Mouse (Mus musculus) heart, embryonic 10.5 days (tissue): ENCODE data around the gene Map2k6. TPM values are rescaled to one million over a fixed set of nuclear protein-coding genes. Genes with fewer than 3 reads are reported as not detected.

Experiments
- DNase-seq: peaks from one replicate; pipeline ENCODE4 v3.0.0-alpha.2; 2017; ENCODE audit warnings: low spot score
- H3K27ac ChIP-seq: fragments of 300-500 bp; sonication (generic); 2 replicates; pipeline ENCODE4 v1.5.1; 2016; ENCODE audit warnings: mild to moderate bottlenecking
- H3K27me3 ChIP-seq: fragments of 300-500 bp; sonication (generic); 2 replicates; pipeline ENCODE4 v1.6.1; 2016; ENCODE audit warnings: mild to moderate bottlenecking; ENCODE audit not compliant: poor library complexity, insufficient read depth, severe bottlenecking
- H3K36me3 ChIP-seq: fragments of 300-500 bp; sonication (generic); 2 replicates; pipeline ENCODE4 v1.6.1; 2016; ENCODE audit warnings: mild to moderate bottlenecking, moderate library complexity
- H3K4me1 ChIP-seq: fragments of 300-500 bp; sonication (generic); 2 replicates; pipeline ENCODE4 v1.6.1; 2016; ENCODE audit warnings: mild to moderate bottlenecking
- H3K4me3 ChIP-seq: fragments of 300-500 bp; sonication (generic); 2 replicates; pipeline ENCODE4 v1.5.1; 2016; ENCODE audit warnings: mild to moderate bottlenecking, moderate library complexity
- H3K9me3 ChIP-seq: fragments of 300-500 bp; sonication (generic); 2 replicates; pipeline ENCODE4 v1.6.1; 2016; ENCODE audit warnings: mild to moderate bottlenecking, moderate library complexity
- WGBS: fragments of 180-500 bp; shearing (Covaris S2); methylation state at CpG from one replicate; pipeline ENCODE4 v1.1.7; 2016; 5-methylcytosine and 5-hydroxymethylcytosine counted together
- polyA plus RNA-seq: library from polyadenylated mRNA; unstranded; fragments of >200 nt; fragmentation: Nextera tagmentation; extraction: Ambion mirVana; gene quantifications from 2 replicates; pipeline ENCODE4 v1.2.1, GENCODE M21; 2016

Gene Map2k6
- polyA plus RNA-seq, 1 experiment from 2014 or later, result 22.5 TPM

DNA sequence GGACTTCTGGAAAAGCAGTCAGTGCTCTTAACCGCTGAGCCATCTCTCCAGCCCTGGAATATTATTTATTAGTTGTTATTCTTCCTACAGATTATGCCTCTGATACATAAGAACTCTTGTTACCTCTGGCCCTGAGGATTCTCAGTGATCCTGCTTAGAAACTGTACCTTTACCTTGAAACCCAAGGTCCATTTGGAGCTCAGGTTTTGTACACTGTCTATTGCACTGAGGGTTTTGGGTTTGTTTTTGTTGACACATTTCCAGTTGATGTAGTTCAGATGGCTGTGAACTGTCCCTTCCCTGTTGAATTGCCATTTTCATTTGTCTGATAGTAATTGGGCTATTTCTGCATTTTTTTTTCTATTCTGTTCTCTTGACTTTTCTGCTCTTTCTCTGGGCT is 85.5 kb downstream of the Map2k6 start:
- DNase-seq, result no peak
- H3K27ac ChIP-seq, result no peak overlapping the region
- no peaks in the 10 kb centered on the region; the same call in 1 of the 2 replicates for H3K27me3 ChIP-seq
- H3K9me3 ChIP-seq, result no peaks in the 10 kb centered on the region
- WGBS, result 93% methylated on average over 1 of the region's 1 CpGs
- peaks cover 9% of the 10 kb centered on the region for H3K4me1 ChIP-seq
- H3K4me3 ChIP-seq, result no peak overlapping the region
- peaks cover 3% of the 10 kb centered on the region; the same call in 1 of the 2 replicates for H3K36me3 ChIP-seq

DNA sequence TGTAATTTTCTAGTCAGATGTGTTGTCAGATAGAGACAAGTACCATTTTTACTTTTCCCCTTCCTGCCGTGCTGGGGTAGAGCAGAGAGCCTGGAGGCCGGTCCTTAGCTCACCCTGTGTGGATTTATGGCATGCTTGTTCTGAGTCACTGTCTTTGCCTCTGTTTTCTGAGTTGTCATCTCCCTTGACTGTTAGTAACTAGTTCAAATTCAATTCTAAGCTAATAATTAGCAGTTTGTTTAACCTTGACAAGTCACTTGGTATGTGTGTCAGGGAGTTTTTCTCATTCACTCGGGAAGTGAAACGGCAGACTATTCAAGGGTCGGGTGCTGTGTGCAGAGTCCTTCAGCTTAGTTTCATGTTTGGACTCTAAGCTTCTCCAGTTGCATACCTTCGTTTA is 86.2 kb downstream of the Map2k6 start:
- Histone ChIP-seq H3K9me3 (no peaks in the 10 kb centered on the region), H3K36me3 (peaks cover 3% of the 10 kb centered on the region; the same call in 1 of the 2 replicates), H3K27ac (no peak overlapping the region), H3K4me3 (no peak overlapping the region), H3K4me1 (peaks cover 2% of the 10 kb centered on the region; the same call in 1 of the 2 replicates), H3K27me3 (no peaks in the 10 kb centered on the region; the same call in 1 of the 2 replicates)
- peak; percentile 24 for DNase-seq
- WGBS, result 83% methylated on average over 6 of the region's 6 CpGs

DNA sequence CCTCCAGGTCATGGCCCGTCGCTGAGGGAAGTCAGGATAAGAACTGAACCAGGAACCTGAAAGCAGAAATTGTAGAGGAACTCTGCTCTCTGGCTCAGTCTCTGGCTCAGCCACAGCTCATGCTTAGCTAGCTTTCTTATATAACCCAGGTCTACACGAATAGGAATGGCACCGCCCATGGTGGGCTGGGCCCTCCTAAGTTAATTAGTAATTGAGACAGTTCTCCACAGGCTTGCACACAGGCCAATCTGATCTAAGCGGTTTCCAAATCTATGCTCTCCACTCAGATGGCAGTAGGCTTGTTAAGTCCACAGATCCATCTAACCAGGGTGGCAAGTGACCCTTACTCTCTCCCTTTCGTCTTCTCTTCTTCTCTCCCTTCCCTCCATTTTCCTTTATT is 88.9 kb downstream of the Map2k6 start:
- Histone ChIP-seq H3K36me3 (peaks cover 17% of the 10 kb centered on the region), H3K27ac (no peak overlapping the region), H3K27me3 (no peaks in the 10 kb centered on the region), H3K4me3 (no peak overlapping the region), H3K9me3 (no peaks in the 10 kb centered on the region), H3K4me1 (no peaks in the 10 kb centered on the region)
- WGBS, result 82% methylated on average over 6 of the region's 6 CpGs
- peak; percentile 50 for DNase-seq

DNA sequence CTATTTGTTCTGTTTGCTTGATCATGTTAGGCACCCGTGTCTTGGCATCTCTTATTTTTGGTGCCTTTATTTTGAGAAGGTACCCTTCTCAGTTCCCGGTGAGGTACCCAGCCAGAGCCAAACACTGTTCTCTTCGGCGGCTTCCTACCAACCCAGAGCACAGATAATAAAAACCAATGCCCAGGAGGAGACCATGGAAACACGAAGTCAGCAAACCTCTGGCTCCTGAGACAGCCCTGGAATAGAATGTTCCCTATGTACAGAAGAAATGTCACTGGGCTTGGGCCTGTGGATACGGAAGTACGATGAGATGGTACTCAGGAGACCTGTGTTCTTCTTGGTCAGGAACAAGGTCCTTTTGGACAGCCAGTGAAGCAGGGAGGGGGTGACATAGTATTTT is 89.4 kb downstream of the Map2k6 start:
- Histone ChIP-seq H3K4me1 (no peaks in the 10 kb centered on the region), H3K27ac (no peak overlapping the region), H3K36me3 (peaks cover 22% of the 10 kb centered on the region), H3K9me3 (no peaks in the 10 kb centered on the region), H3K27me3 (no peaks in the 10 kb centered on the region), H3K4me3 (no peak overlapping the region)
- WGBS, result 93% methylated on average over 7 of the region's 7 CpGs
- DNase-seq, result peak; percentile 30

DNA sequence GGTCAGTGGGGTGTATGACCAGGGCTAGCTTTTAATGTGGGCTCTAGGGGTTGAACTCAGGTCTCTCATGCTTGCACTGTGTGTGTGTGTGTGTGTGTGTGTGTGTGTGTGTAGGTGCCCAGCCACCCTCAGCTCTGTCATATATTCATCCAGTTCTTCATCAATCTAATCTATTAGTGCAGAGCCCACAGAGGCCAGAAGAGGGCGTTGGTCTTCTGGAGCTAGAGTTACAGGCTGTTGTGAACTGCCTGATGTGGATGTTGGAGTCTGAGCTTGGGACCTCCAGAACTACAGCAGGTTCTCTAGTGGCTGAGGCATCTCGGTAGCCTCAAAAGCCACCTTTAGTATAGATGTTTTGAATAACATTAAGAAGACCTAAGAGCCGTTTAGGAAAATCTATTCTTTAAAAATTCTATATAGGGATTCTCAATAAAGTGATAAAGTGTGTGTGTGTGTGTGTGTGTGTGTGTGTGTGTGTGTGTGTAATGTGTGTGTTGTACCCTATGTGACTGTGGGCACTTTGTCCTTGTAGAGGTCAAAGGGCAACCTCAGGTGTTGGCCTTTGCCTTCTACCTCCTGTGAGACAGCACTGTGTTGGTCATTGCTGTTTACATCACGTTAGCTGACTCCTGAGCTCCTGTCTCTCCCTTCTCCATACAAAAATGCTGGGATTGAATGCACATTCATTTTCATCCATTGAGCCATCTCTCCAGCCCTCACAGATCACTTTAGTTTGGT is 96.6 kb downstream of the Map2k6 start:
- H3K27me3 ChIP-seq, result no peaks in the 10 kb centered on the region
- DNase-seq, result no peak
- 79% methylated on average over 4 of the region's 4 CpGs for WGBS
- no peak overlapping the region for H3K27ac ChIP-seq
- no peaks in the 10 kb centered on the region for H3K9me3 ChIP-seq
- H3K36me3 ChIP-seq, result peaks cover 39% of the 10 kb centered on the region
- no peak overlapping the region for H3K4me3 ChIP-seq
- peaks cover 3% of the 10 kb centered on the region; the same call in 1 of the 2 replicates for H3K4me1 ChIP-seq

DNA sequence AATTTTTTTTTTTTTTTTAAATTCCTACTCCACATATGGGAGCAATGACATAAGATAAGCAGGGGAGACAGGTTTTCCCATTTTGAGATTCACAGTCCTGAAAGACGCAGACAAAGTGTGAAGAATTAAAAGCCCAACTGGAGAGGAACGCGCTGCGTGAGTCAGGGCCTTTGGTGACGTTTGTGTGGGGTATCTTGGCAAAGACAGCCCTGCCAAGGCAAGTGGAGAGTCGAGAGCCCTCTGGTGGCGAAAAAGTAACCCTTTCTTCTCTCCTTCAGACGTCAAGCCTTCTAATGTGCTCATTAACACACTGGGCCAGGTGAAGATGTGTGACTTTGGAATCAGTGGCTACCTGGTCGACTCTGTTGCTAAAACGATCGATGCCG is 97.1 kb downstream of the Map2k6 start:
- peaks cover 3% of the 10 kb centered on the region; the same call in 1 of the 2 replicates for H3K4me1 ChIP-seq
- no peak for DNase-seq
- H3K9me3 ChIP-seq, result no peaks in the 10 kb centered on the region
- H3K4me3 ChIP-seq, result no peak overlapping the region
- H3K27me3 ChIP-seq, result no peaks in the 10 kb centered on the region
- no peak overlapping the region for H3K27ac ChIP-seq
- peaks cover 45% of the 10 kb centered on the region for H3K36me3 ChIP-seq
- 51% methylated on average over 12 of the region's 12 CpGs for WGBS

DNA sequence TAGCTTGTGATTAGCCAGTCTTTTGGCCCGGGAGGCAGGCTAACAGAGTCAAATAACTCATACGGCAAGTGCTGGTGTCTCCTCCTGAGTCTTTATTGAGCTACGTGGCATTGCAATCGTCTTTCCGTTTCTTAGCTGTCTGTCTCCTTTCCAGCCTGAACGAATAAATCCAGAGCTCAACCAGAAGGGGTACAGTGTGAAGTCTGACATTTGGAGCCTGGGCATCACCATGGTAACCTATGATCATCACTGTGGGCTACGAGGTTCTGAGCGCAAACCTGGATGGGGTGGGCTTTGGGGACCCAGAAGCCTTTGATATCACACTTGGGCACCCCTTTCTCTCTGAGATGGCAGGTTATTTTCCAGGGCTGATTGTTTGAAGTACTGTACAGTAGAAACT is 98.8 kb downstream of the Map2k6 start:
- 91% methylated on average over 8 of the region's 8 CpGs for WGBS
- Histone ChIP-seq H3K4me3 (no peak overlapping the region), H3K27ac (no peak overlapping the region), H3K36me3 (peaks cover 40% of the 10 kb centered on the region), H3K9me3 (no peaks in the 10 kb centered on the region), H3K27me3 (no peaks in the 10 kb centered on the region), H3K4me1 (peaks cover 3% of the 10 kb centered on the region; the same call in 1 of the 2 replicates)
- DNase-seq, result no peak

DNA sequence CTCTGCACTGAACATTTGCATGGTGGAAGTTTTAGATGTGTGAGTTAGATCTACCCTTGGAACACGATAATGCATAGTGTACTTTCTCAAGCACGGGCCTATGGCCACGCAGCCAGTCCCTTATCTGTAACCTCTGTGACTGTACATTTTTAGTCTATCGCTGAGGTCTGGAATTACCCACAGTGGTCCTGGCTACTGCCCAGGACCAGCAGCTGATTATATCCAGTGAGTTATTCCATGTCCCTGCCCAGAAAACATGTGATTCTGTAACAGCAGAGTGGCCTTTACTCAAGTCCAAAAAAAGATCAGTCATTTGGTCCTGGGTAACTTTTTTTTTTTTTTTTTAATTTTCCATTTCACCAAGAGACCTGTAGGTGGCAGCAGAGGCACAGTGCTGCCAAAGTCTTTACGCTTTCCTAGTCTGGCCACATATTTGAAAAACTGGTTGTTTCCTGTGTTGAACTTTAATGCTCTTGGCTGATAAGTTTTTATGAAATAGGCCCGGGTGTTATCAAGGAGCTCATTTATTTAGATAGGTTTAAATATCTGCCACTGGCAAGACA is 99.8 kb downstream of the Map2k6 start:
- WGBS, result 32% methylated on average over 6 of the region's 6 CpGs
- no peak for DNase-seq
- Histone ChIP-seq H3K4me1 (peaks cover 3% of the 10 kb centered on the region; the same call in 1 of the 2 replicates), H3K27ac (no peak overlapping the region), H3K36me3 (peaks cover 30% of the 10 kb centered on the region), H3K9me3 (no peaks in the 10 kb centered on the region), H3K27me3 (no peaks in the 10 kb centered on the region), H3K4me3 (no peak overlapping the region)

DNA sequence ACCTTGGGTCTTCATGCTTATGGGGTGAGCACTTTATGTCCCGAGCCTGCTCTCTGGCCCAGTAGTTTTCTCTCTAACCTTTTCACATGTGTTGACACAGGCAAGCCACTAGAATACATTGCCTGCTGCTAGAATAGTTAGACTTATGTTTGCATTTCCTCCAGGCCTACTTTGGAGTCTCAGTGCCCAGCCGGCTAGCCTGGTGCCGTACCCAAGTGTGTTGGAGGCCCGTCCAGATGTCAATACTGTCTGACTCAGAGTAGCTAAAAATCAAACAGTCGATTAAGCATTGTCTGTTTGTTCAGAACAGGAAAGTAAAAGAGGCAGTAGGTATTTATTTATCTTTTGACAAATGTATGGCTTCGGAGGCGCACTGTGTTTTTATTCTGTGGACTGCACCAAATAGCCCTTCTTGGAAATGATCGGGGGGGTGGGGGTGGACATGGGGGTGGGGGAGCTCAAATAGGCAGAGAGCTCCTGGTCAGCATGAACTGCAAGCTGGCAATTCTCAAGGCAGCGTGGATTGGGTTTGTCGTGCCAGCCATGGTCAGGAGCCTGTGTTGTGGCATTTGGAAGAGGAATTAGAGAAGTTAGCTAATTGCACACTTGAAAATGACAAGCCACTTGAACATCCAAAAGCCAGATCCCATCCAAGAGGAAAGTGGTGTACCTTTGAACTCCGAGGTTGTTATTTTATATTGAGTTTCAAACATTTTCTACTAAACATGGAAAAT is 104.2 kb downstream of the Map2k6 start:
- peaks cover 44% of the 10 kb centered on the region for H3K36me3 ChIP-seq

DNA sequence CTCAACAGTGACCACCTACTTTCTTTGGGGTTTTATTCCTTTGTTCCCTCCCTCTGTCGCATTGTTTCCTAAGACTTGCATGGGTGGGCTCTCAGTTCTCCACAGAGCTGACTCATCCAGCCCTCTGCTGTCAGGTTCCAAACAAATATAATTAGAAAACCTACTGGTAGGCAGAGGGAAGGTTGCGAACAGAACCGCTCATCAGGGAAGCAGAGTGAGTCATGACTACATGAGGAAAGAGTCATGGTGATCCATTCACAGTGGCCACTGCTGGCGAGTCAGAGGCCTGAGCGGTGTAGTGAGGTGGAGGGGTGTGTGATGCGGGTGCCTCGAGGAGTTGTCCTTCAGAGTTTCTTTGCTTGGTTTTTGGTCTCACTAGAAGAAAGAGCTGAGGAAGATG is 112.5 kb downstream of the Map2k6 start:
- WGBS, result 90% methylated on average over 7 of the region's 7 CpGs
- Histone ChIP-seq H3K36me3 (peaks cover 30% of the 10 kb centered on the region), H3K27ac (no peak overlapping the region), H3K27me3 (no peaks in the 10 kb centered on the region), H3K4me3 (no peak overlapping the region), H3K9me3 (no peaks in the 10 kb centered on the region), H3K4me1 (no peaks in the 10 kb centered on the region)
- DNase-seq, result no peak

More for the DNA sequence above, 104.2 kb downstream of the Map2k6 start:
- Histone ChIP-seq H3K4me1 (peaks cover 3% of the 10 kb centered on the region; the same call in 1 of the 2 replicates), H3K9me3 (no peaks in the 10 kb centered on the region), H3K27me3 (no peaks in the 10 kb centered on the region), H3K27ac (no peak overlapping the region), H3K4me3 (no peak overlapping the region)
- DNase-seq, result no peak
- 73% methylated on average over 11 of the region's 11 CpGs for WGBS

DNA sequence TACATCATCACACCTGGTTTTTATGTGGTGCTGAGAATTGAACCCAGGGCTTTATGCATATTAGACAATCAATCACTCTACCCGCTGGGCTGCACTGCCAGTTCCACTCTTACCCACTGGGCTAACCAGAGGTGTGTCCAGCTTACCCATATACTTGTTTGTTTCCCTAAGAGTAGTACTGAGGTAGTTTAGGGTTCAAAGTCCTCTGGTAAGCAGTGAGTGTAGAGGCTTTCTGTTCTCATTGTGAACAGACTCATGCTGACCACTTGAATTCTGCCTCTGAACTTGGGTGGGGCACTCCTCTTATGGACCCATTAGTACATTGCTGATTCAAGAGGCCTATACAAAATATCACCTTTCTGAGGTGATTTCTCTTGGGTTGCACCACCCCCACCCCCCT is 119.7 kb downstream of the Map2k6 start:
- no peak overlapping the region for H3K27ac ChIP-seq
- no peak overlapping the region for H3K4me3 ChIP-seq
- WGBS, result 97% methylated on average over 1 of the region's 1 CpGs
- H3K36me3 ChIP-seq, result peaks cover 23% of the 10 kb centered on the region
- no peak for DNase-seq
- H3K27me3 ChIP-seq, result no peaks in the 10 kb centered on the region
- no peaks in the 10 kb centered on the region for H3K9me3 ChIP-seq
- H3K4me1 ChIP-seq, result no peaks in the 10 kb centered on the region

DNA sequence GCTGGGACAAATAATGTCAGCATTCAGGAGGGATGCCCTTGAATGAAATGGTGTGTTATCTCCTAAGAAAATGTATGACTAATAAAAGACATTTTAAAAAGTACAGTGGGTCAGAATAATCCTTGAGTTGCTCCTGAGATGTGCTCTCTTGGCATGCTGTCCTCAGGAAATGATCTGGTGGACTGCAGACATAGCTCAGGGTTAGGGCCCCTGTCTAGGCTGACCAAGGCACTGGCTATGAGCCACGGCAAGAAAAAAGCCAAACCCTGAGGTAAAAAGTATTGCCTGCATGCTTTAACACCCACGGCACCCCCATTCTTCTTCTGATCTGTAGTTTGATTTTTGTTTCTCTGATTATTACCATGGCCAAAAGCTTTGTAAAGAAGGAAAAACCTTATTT is 124.0 kb downstream of the Map2k6 start:
- Histone ChIP-seq H3K27me3 (no peaks in the 10 kb centered on the region), H3K4me3 (no peak overlapping the region), H3K27ac (no peak overlapping the region), H3K9me3 (no peaks in the 10 kb centered on the region), H3K4me1 (no peaks in the 10 kb centered on the region), H3K36me3 (peaks cover 11% of the 10 kb centered on the region)
- 80% methylated on average over 2 of the region's 2 CpGs for WGBS
- DNase-seq, result no peak

DNA sequence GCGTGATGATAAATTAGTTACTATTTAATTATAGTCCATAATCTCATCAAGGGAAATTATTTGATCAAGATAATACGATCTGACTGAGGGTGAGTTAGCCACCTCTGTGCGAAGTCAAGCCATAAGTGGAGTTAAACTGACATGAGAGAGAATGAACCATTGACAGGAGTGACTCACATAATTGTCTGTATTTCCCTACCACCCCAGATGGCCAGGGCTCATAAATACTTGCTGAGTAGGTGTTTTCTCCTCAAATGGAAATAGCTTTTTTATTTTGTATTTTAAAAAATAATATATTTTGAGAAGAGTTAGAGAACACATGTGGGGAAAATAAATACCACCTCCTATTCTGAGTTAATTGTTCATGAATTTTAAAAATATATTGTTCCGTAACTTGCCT is 127.2 kb downstream of the Map2k6 start:
- Histone ChIP-seq H3K4me1 (no peaks in the 10 kb centered on the region), H3K9me3 (no peaks in the 10 kb centered on the region), H3K27me3 (no peaks in the 10 kb centered on the region), H3K36me3 (no peaks in the 10 kb centered on the region), H3K27ac (no peak overlapping the region), H3K4me3 (no peak overlapping the region)
- no peak for DNase-seq
- 91% methylated on average over 4 of the region's 4 CpGs for WGBS
